Mouse (Mus musculus) hindbrain, postnatal 0 days (tissue): Measurements from ENCODE around the gene Fcho2. TPM values are rescaled to one million over a fixed set of nuclear protein-coding genes. Genes with fewer than 3 reads are reported as not detected.

Experiments
- ATAC-seq: fragments of 200-750 bp; cut with Nextera tagmentation; 2 replicates; pipeline ENCODE4 v1.8.0; 2017; ENCODE audit warnings: mild to moderate bottlenecking, moderate TSS enrichment, moderate library complexity
- DNase-seq: peaks from one replicate; pipeline ENCODE4 v3.0.0-alpha.2; 2015; ENCODE audit warnings: low spot score
- H3K27ac ChIP-seq: fragments of 300-500 bp; sonication (generic); 2 replicates; pipeline ENCODE4 v1.5.1; 2014; ENCODE audit warnings: mild to moderate bottlenecking
- H3K27me3 ChIP-seq: fragments of 300-500 bp; sonication (generic); 2 replicates; pipeline ENCODE4 v1.6.1; 2014; ENCODE audit warnings: low read length, mixed read lengths; ENCODE audit not compliant: insufficient read depth
- H3K36me3 ChIP-seq: fragments of 300-500 bp; sonication (generic); 2 replicates; pipeline ENCODE4 v1.6.1; 2014; ENCODE audit warnings: low read length, mixed read lengths; ENCODE audit not compliant: insufficient read depth
- H3K4me1 ChIP-seq: fragments of 300-500 bp; sonication (generic); 2 replicates; pipeline ENCODE4 v1.6.1; 2014; ENCODE audit warnings: antibody characterized with exemption, low read length, mixed read lengths; ENCODE audit not compliant: insufficient read depth
- H3K4me2 ChIP-seq: fragments of 300-500 bp; sonication (generic); 2 replicates; pipeline ENCODE4 v1.6.1; 2014; ENCODE audit warnings: low read depth, mild to moderate bottlenecking, low read length, moderate library complexity, mixed read lengths
- H3K4me3 ChIP-seq: fragments of 300-500 bp; sonication (generic); 2 replicates; pipeline ENCODE4 v1.5.1; 2014; ENCODE audit warnings: low read length
- H3K9ac ChIP-seq: fragments of 300-500 bp; sonication (generic); replicated peaks from 2 replicates; pipeline ENCODE4 v1.6.1; 2014; ENCODE audit warnings: mild to moderate bottlenecking, low read length, moderate library complexity, mixed read lengths
- H3K9me3 ChIP-seq: fragments of 300-500 bp; sonication (generic); 2 replicates; pipeline ENCODE4 v1.6.1; 2016; ENCODE audit warnings: low read length, mixed read lengths
- CTCF ChIP-seq: IDR thresholded peaks from 2 replicates; pipeline ENCODE4 v1.5.1; 2016; ENCODE audit warnings: antibody characterized with exemption, control low read depth, low read depth
- WGBS: fragments of 180-500 bp; shearing (Covaris S2); extraction: QIAGEN DNeasy Blood & Tissue Kit; methylation state at CpG from one replicate; pipeline ENCODE4 v1.1.7; 2014; 5-methylcytosine and 5-hydroxymethylcytosine counted together
- polyA plus RNA-seq: library from polyadenylated mRNA; unstranded; fragments of >200 nt; fragmentation: Nextera tagmentation; extraction: Ambion mirVana; gene quantifications from 2 replicates; pipeline ENCODE4 v1.2.1, GENCODE M21; 2015
- total RNA-seq: library from RNA; depleted of rRNA; stranded (reverse); fragments of >200 nt; gene quantifications from 2 replicates; pipeline ENCODE4 v1.2.3, GENCODE M21; 2014

Fcho2 gene
- total and polyA plus RNA-seq, 2 experiments from 2014 or later: 15.7 to 18.1 TPM

DNA sequence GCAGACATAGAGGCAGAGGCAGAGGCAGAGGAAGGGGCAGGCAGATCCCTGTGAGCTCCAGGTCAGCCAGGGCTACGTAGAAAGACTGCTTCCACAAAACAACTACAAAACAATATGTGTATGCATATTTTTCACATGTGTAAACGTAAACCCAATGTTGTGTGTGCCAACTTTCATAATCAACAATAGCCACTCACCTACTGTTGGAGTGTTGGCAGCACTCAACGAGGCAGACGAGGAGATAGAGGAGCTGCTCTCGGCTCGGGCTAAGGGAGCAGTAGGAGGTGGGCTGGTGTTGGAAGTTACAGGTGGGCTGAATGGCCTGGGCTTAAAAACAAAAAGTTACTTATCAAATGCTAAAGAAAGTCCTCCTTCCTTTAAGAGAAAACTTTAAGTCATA is 72.0 kb downstream of the Fcho2 start:
- H3K9me3 ChIP-seq: no peaks in the 10 kb centered on the region
- H3K4me2 ChIP-seq: no peak overlapping the region
- no peaks in the 10 kb centered on the region for H3K4me1 ChIP-seq
- no peaks in the 10 kb centered on the region for H3K27me3 ChIP-seq
- WGBS: 89% methylated on average over 6 of the region's 6 CpGs
- ATAC-seq: no peak
- H3K9ac ChIP-seq: no peak overlapping the region
- TF ChIP-seq CTCF: no peak
- H3K27ac ChIP-seq: no peak overlapping the region
- no peak overlapping the region for H3K4me3 ChIP-seq
- H3K36me3 ChIP-seq: peaks cover 23% of the 10 kb centered on the region; the same call in 1 of the 2 replicates
- DNase-seq: no peak

DNA sequence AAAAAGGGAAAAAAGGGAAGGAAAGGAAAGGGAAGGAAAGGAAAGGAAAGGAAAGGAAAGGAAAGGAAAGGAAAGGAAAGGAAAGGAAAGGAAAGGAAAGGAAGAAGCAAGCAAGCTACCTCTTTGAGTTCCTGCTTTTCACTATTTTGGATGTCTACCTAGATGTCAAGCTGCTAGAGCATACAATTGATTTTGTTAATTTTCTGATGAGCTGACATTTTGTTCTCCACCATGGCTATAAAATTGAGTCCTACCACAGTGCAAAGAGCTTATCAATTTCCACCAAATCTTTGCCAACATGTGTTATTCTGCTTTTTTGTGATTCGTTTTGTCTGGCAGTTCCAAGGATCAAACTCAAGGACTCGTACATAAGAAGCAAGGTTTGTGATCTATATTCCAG is 77.0 kb downstream of the Fcho2 start:
- DNase-seq (no peak), ATAC-seq (no peak)
- Histone ChIP-seq H3K9me3 (no peaks in the 10 kb centered on the region), H3K4me1 (no peaks in the 10 kb centered on the region), H3K9ac (no peak overlapping the region), H3K27ac (no peak overlapping the region), H3K4me2 (no peak overlapping the region), H3K4me3 (no peak overlapping the region), H3K27me3 (no peaks in the 10 kb centered on the region), H3K36me3 (peaks cover 14% of the 10 kb centered on the region; the same call in 1 of the 2 replicates)
- no peak for TF ChIP-seq CTCF
- WGBS: 91% methylated on average over 2 of the region's 2 CpGs

DNA sequence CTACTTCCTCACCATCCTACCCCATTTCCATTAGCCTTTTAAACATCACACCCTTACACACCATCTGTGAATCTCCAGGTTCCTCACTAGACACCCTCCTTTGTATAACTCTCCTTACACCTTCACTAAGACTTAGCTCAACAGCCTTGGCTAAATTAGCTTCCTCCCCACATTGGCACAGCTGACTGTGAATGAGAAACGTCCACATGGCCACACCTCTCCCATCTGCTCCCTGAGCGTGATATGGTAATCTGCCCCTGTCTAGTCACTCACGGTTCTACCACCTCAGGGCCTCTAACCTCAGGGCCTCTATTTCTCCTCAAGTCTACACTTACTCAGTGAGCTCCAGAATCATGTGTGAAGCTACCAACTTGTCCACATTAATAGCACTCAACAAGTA is 82.0 kb downstream of the Fcho2 start:
- H3K9ac ChIP-seq: no peak overlapping the region
- TF ChIP-seq CTCF: no peak
- 45% methylated on average over 3 of the region's 3 CpGs for WGBS

GRCm38 (mm10) chr13:98729271-98730062 is 85.8 kb downstream of the Fcho2 start:
- Histone ChIP-seq H3K27me3 (no peaks in the 10 kb centered on the region), H3K36me3 (peaks cover 35% of the 10 kb centered on the region), H3K4me1 (no peaks in the 10 kb centered on the region), H3K9me3 (no peaks in the 10 kb centered on the region), H3K4me2 (no peak overlapping the region), H3K27ac (no peak overlapping the region), H3K9ac (no peak overlapping the region), H3K4me3 (no peak overlapping the region)
- DNase-seq (peak; percentile 47), ATAC-seq (no peak)
- peak; percentile 56 for TF ChIP-seq CTCF
- WGBS: 80% methylated on average over 1 of the region's 1 CpGs

More for the DNA sequence above, 82.0 kb downstream of the Fcho2 start:
- Histone ChIP-seq H3K9me3 (no peaks in the 10 kb centered on the region), H3K4me1 (no peaks in the 10 kb centered on the region), H3K27me3 (no peaks in the 10 kb centered on the region), H3K27ac (no peak overlapping the region), H3K36me3 (peaks cover 23% of the 10 kb centered on the region), H3K4me3 (no peak overlapping the region), H3K4me2 (no peak overlapping the region)
- no peak for DNase-seq
- ATAC-seq: no peak

DNA sequence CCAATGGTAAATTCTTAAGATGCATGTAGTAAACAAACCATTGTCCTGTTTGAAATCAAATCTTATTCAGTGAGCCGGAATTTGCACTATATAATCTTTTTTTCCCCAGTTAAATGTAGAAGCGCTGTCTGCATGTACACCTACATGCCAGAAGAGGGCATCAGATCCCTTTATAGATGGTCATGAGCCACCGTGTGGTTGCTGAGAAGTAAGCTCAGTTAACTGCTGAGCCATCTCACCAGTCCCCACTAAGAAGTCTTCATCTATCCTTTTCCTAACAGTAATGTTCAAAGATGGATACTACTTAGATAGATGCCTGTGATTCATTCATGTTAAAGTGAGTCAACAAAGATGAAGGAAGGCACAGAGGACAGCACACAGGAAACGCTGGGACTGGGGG is 88.8 kb downstream of the Fcho2 start:
- DNase-seq (peak; percentile 62), ATAC-seq (peak; percentile 55)
- TF ChIP-seq CTCF: peak; percentile 80
- Histone ChIP-seq H3K9ac (no peak overlapping the region), H3K4me2 (no peak overlapping the region), H3K36me3 (peaks cover 28% of the 10 kb centered on the region), H3K27me3 (no peaks in the 10 kb centered on the region), H3K27ac (no peak overlapping the region), H3K4me3 (no peak overlapping the region), H3K9me3 (no peaks in the 10 kb centered on the region), H3K4me1 (no peaks in the 10 kb centered on the region)
- WGBS: 56% methylated on average over 4 of the region's 4 CpGs

DNA sequence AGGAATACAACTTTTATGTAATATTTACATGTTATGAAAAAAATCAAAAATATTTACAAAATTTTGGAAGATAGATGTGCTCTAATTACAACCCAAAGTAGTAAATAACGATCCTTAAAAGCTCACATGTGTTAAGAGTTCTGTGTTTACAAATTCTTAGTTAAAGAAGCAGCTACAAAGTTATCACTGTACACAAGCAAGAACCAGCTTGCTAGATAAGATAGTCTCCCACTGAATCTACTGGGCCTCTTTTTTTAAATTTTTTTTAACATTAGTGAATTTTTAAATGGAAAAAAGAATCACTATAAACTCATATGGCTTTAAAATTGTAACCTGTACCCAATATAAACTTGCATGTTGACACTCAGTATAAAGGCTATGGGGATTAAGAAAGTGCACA is 91.8 kb downstream of the Fcho2 start:
- WGBS: 97% methylated on average over 1 of the region's 1 CpGs
- no peaks in the 10 kb centered on the region for H3K9me3 ChIP-seq

DNA sequence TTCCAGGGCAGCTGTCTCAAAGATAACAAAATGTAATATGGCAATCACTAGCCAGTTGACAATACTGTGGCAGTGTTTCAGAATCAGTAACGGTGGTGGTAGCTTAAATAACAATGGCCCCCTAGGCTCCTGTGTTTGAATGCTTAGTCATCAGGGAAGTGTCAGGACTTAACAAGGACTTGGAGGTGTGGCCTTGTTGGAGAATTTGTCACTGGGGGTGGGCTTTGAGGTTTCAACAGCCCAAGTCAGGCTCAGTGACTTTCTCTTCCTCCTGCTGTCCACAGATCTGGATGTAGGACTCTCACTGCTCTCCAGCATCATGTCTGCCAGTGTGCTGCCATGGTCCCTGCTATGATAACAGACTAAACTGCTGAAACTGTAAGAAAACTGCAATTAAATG is 93.0 kb downstream of the Fcho2 start:
- H3K4me3 ChIP-seq: no peak overlapping the region
- H3K27me3 ChIP-seq: no peaks in the 10 kb centered on the region
- ATAC-seq (no peak), DNase-seq (no peak)
- H3K4me1 ChIP-seq: no peaks in the 10 kb centered on the region
- no peak overlapping the region for H3K27ac ChIP-seq
- no peak for TF ChIP-seq CTCF
- H3K36me3 ChIP-seq: peaks cover 14% of the 10 kb centered on the region
- 35% methylated on average over 1 of the region's 1 CpGs for WGBS
- no peak overlapping the region for H3K4me2 ChIP-seq
- no peaks in the 10 kb centered on the region for H3K9me3 ChIP-seq
- H3K9ac ChIP-seq: no peak overlapping the region

More for the DNA sequence above, 91.8 kb downstream of the Fcho2 start:
- Histone ChIP-seq H3K4me1 (no peaks in the 10 kb centered on the region), H3K4me3 (no peak overlapping the region), H3K36me3 (peaks cover 20% of the 10 kb centered on the region), H3K27me3 (no peaks in the 10 kb centered on the region), H3K4me2 (no peak overlapping the region), H3K9ac (no peak overlapping the region), H3K27ac (no peak overlapping the region)
- ATAC-seq (no peak), DNase-seq (no peak)
- TF ChIP-seq CTCF: no peak
